Mouse (Mus musculus): Measurements from ENCODE around the gene Gm5726. TPM values are rescaled to one million over a fixed set of nuclear protein-coding genes. Genes with fewer than 3 reads are reported as not detected.
"Not testable (repeated sequence)": the region's sequence is repeated elsewhere in the genome, so short reads cannot be mapped to it uniquely, and the experiment has no call there.

Gene Gm5726
- total RNA-seq (2012; rRNA removed): not detected in 2 replicates
- polyA plus RNA-seq (2012; ENCODE audit: insufficient read depth in 1 of 2, insufficient read length in 2 of 2, low read depth in 1 of 2, low replicate concordance in 2 of 2, missing spikeins in 1 of 2): not detected

GRCm38 (mm10) chr7:20545657-20546056 lies at the start of gene Gm5726:
Gene Gm5726 (minus strand): TSS chr7:20545757.
- not testable (repeated sequence) for H3K9ac ChIP-seq (ENCODE audit: control insufficient read depth, low read depth, low read length, poor library complexity, severe bottlenecking); DNase-seq (ENCODE audit: low read depth, low spot score); H3K36me3 ChIP-seq (ENCODE audit: control insufficient read depth in 1 of 2, insufficient read depth in 2 of 2, low read length in 2 of 2); H3K4me1 ChIP-seq (ENCODE audit: control insufficient read depth in 1 of 2, insufficient read depth in 2 of 2, low read length in 2 of 2); H3K27me3 ChIP-seq (ENCODE audit: control insufficient read depth in 1 of 2, insufficient read depth in 2 of 2, low read length in 2 of 2); H3K4me3 ChIP-seq (ENCODE audit: control insufficient read depth in 1 of 2, insufficient read depth in 1 of 2, low read depth in 2 of 2, low read length in 2 of 2); H3K79me2 ChIP-seq (ENCODE audit: control insufficient read depth, insufficient read depth, low read length, poor library complexity); H3K9me3 ChIP-seq (replicated peaks; ENCODE audit: insufficient read depth, low read length); H3K27ac ChIP-seq (ENCODE audit: control insufficient read depth, low read depth, low read length)

GRCm38 (mm10) chr7:20576141-20576540 lies 30.6 kb upstream of the Gm5726 start, which contains the start of gene Gm4141:
Gene Gm4141 (minus strand): TSS chr7:20576241.
- not testable (repeated sequence) for H3K79me2 ChIP-seq (ENCODE audit: control insufficient read depth, insufficient read depth, low read length, poor library complexity); DNase-seq (ENCODE audit: low read depth, low spot score); H3K4me3 ChIP-seq (ENCODE audit: control insufficient read depth in 1 of 2, insufficient read depth in 1 of 2, low read depth in 2 of 2, low read length in 2 of 2); H3K9ac ChIP-seq (ENCODE audit: control insufficient read depth, low read depth, low read length, poor library complexity, severe bottlenecking); H3K4me1 ChIP-seq (ENCODE audit: control insufficient read depth in 1 of 2, insufficient read depth in 2 of 2, low read length in 2 of 2); H3K36me3 ChIP-seq (ENCODE audit: control insufficient read depth in 1 of 2, insufficient read depth in 2 of 2, low read length in 2 of 2); H3K27ac ChIP-seq (ENCODE audit: control insufficient read depth, low read depth, low read length); H3K9me3 ChIP-seq (replicated peaks; ENCODE audit: insufficient read depth, low read length); H3K27me3 ChIP-seq (ENCODE audit: control insufficient read depth in 1 of 2, insufficient read depth in 2 of 2, low read length in 2 of 2)

DNA sequence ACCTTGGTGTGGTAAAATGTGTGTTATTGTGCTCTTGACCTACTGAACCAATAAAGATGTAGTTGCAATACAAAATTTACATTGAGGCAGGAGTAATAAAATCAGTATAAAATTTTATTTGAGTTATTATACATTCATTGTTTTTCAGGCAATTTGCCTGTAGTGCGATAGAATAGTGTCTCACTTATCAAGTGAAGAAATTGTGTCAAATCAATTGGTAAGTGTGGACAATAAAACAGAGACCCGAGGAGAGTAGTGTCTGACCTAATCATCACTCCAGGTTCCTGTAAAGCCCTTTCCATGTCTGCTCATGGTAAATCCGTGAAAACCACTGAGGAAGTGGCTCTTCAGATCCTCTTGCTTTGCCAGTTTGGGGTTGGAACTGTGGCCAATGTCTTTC lies 12.0 kb downstream of the Gm5726 start, which contains the start of gene Vmn1r104:
Gene Vmn1r104, plus strand, starts transcription at position 301 of the 400 bp plus-strand sequence.
- not testable (repeated sequence) for H3K79me2 ChIP-seq (ENCODE audit: control insufficient read depth, insufficient read depth, low read length, poor library complexity); H3K4me1 ChIP-seq (ENCODE audit: control insufficient read depth in 1 of 2, insufficient read depth in 2 of 2, low read length in 2 of 2); DNase-seq (ENCODE audit: low read depth, low spot score); H3K36me3 ChIP-seq (ENCODE audit: control insufficient read depth in 1 of 2, insufficient read depth in 2 of 2, low read length in 2 of 2); H3K9me3 ChIP-seq (replicated peaks; ENCODE audit: insufficient read depth, low read length); H3K9ac ChIP-seq (ENCODE audit: control insufficient read depth, low read depth, low read length, poor library complexity, severe bottlenecking); H3K27me3 ChIP-seq (ENCODE audit: control insufficient read depth in 1 of 2, insufficient read depth in 2 of 2, low read length in 2 of 2); H3K27ac ChIP-seq (ENCODE audit: control insufficient read depth, low read depth, low read length); H3K4me3 ChIP-seq (ENCODE audit: control insufficient read depth in 1 of 2, insufficient read depth in 1 of 2, low read depth in 2 of 2, low read length in 2 of 2)

DNA sequence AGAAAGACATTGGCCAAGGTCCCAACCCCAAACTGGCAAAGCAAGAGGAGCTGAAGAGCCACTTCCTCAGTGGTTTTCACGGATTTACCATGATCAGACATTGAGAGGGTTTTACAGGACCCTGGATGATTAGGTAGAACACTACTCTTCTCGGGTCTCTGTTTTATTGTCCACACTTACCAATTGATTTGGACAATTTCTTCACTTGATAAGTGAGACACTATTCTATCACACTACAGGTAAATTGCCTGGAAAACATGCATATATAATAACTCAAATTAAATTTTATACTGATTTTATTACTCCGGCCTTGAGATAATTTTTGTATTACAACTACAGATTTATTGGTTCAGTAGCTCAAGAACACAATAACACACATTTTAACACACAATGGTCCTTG lies 35.1 kb downstream of the Gm5726 start, which contains the start of gene Vmn1r103:
Gene Vmn1r103, minus strand, starts transcription at position 101 of the 400 bp plus-strand sequence.
- not testable (repeated sequence) for H3K36me3 ChIP-seq (ENCODE audit: control insufficient read depth in 1 of 2, insufficient read depth in 2 of 2, low read length in 2 of 2); DNase-seq (ENCODE audit: low read depth, low spot score); H3K79me2 ChIP-seq (ENCODE audit: control insufficient read depth, insufficient read depth, low read length, poor library complexity); H3K9me3 ChIP-seq (replicated peaks; ENCODE audit: insufficient read depth, low read length); H3K4me3 ChIP-seq (ENCODE audit: control insufficient read depth in 1 of 2, insufficient read depth in 1 of 2, low read depth in 2 of 2, low read length in 2 of 2); H3K4me1 ChIP-seq (ENCODE audit: control insufficient read depth in 1 of 2, insufficient read depth in 2 of 2, low read length in 2 of 2); H3K9ac ChIP-seq (ENCODE audit: control insufficient read depth, low read depth, low read length, poor library complexity, severe bottlenecking); H3K27me3 ChIP-seq (ENCODE audit: control insufficient read depth in 1 of 2, insufficient read depth in 2 of 2, low read length in 2 of 2); H3K27ac ChIP-seq (ENCODE audit: control insufficient read depth, low read depth, low read length)

Other genes with a start within 250 kb of the Gm5726 start
- gene Gm4133, start 211.7 kb downstream of the Gm5726 start, total RNA-seq (2012; rRNA removed): not detected in 2 replicates
- gene Gm4133, start 211.7 kb downstream of the Gm5726 start, polyA plus RNA-seq (2012; ENCODE audit: insufficient read depth in 1 of 2, insufficient read length in 2 of 2, low read depth in 1 of 2, low replicate concordance in 2 of 2, missing spikeins in 1 of 2): not detected
- gene Gm5728, start 170.3 kb downstream of the Gm5726 start, total RNA-seq (2012; rRNA removed): not detected in 2 replicates
- gene Gm5728, start 170.3 kb downstream of the Gm5726 start, polyA plus RNA-seq (2012; ENCODE audit: insufficient read depth in 1 of 2, insufficient read length in 2 of 2, low read depth in 1 of 2, low replicate concordance in 2 of 2, missing spikeins in 1 of 2): not detected
- gene Vmn1r100, start 127.8 kb downstream of the Gm5726 start, total RNA-seq (2012; rRNA removed): not detected in 2 replicates
- gene Vmn1r100, start 127.8 kb downstream of the Gm5726 start, polyA plus RNA-seq (2012; ENCODE audit: insufficient read depth in 1 of 2, insufficient read length in 2 of 2, low read depth in 1 of 2, low replicate concordance in 2 of 2, missing spikeins in 1 of 2): not detected
- gene Vmn1r101, start 103.2 kb downstream of the Gm5726 start, total RNA-seq (2012; rRNA removed): not detected in 2 replicates
- gene Vmn1r101, start 103.2 kb downstream of the Gm5726 start, polyA plus RNA-seq (2012; ENCODE audit: insufficient read depth in 1 of 2, insufficient read length in 2 of 2, low read depth in 1 of 2, low replicate concordance in 2 of 2, missing spikeins in 1 of 2): not detected
- gene Gm10670, start 70.8 kb downstream of the Gm5726 start, total RNA-seq (2012; rRNA removed): not detected in 2 replicates
- not detected for gene Gm10670, start 70.8 kb downstream of the Gm5726 start, polyA plus RNA-seq (2012; ENCODE audit: insufficient read depth in 1 of 2, insufficient read length in 2 of 2, low read depth in 1 of 2, low replicate concordance in 2 of 2, missing spikeins in 1 of 2)
- gene Vmn1r103, start 35.2 kb downstream of the Gm5726 start, total RNA-seq (2012; rRNA removed): not detected in 2 replicates
- not detected for gene Vmn1r103, start 35.2 kb downstream of the Gm5726 start, polyA plus RNA-seq (2012; ENCODE audit: insufficient read depth in 1 of 2, insufficient read length in 2 of 2, low read depth in 1 of 2, low replicate concordance in 2 of 2, missing spikeins in 1 of 2)
- gene Vmn1r104, start 11.9 kb downstream of the Gm5726 start, total RNA-seq (2012; rRNA removed): not detected in 2 replicates
- gene Vmn1r104, start 11.9 kb downstream of the Gm5726 start, polyA plus RNA-seq (2012; ENCODE audit: insufficient read depth in 1 of 2, insufficient read length in 2 of 2, low read depth in 1 of 2, low replicate concordance in 2 of 2, missing spikeins in 1 of 2): not detected
- gene Gm4141, start 30.5 kb upstream of the Gm5726 start, total RNA-seq (2012; rRNA removed): not detected in 2 replicates
- not detected for gene Gm4141, start 30.5 kb upstream of the Gm5726 start, polyA plus RNA-seq (2012; ENCODE audit: insufficient read depth in 1 of 2, insufficient read length in 2 of 2, low read depth in 1 of 2, low replicate concordance in 2 of 2, missing spikeins in 1 of 2)
- gene Gm4513, start 53.3 kb upstream of the Gm5726 start, total RNA-seq (2012; rRNA removed): not detected in 2 replicates
- not detected for gene Gm4513, start 53.3 kb upstream of the Gm5726 start, polyA plus RNA-seq (2012; ENCODE audit: insufficient read depth in 1 of 2, insufficient read length in 2 of 2, low read depth in 1 of 2, low replicate concordance in 2 of 2, missing spikeins in 1 of 2)
- gene Vmn1r107, start 123.2 kb upstream of the Gm5726 start, total RNA-seq (2012; rRNA removed): not detected in 2 replicates
- not detected for gene Vmn1r107, start 123.2 kb upstream of the Gm5726 start, polyA plus RNA-seq (2012; ENCODE audit: insufficient read depth in 1 of 2, insufficient read length in 2 of 2, low read depth in 1 of 2, low replicate concordance in 2 of 2, missing spikeins in 1 of 2)
- gene Vmn1r111, start 157.5 kb upstream of the Gm5726 start, total RNA-seq (2012; rRNA removed): not detected in 2 replicates
- gene Vmn1r111, start 157.5 kb upstream of the Gm5726 start, polyA plus RNA-seq (2012; ENCODE audit: insufficient read depth in 1 of 2, insufficient read length in 2 of 2, low read depth in 1 of 2, low replicate concordance in 2 of 2, missing spikeins in 1 of 2): not detected
- gene Gm10668, start 184.9 kb upstream of the Gm5726 start, total RNA-seq (2012; rRNA removed): not detected in 2 replicates
- not detected for gene Gm10668, start 184.9 kb upstream of the Gm5726 start, polyA plus RNA-seq (2012; ENCODE audit: insufficient read depth in 1 of 2, insufficient read length in 2 of 2, low read depth in 1 of 2, low replicate concordance in 2 of 2, missing spikeins in 1 of 2)
- not detected in 2 replicates for gene Vmn1r112, start 225.4 kb upstream of the Gm5726 start, total RNA-seq (2012; rRNA removed)
- not detected for gene Vmn1r112, start 225.4 kb upstream of the Gm5726 start, polyA plus RNA-seq (2012; ENCODE audit: insufficient read depth in 1 of 2, insufficient read length in 2 of 2, low read depth in 1 of 2, low replicate concordance in 2 of 2, missing spikeins in 1 of 2)
- not detected in 2 replicates for gene Vmn1r113, start 241.5 kb upstream of the Gm5726 start, total RNA-seq (2012; rRNA removed)
- gene Vmn1r113, start 241.5 kb upstream of the Gm5726 start, polyA plus RNA-seq (2012; ENCODE audit: insufficient read depth in 1 of 2, insufficient read length in 2 of 2, low read depth in 1 of 2, low replicate concordance in 2 of 2, missing spikeins in 1 of 2): not detected